Mouse (Mus musculus) embryonic facial prominence, embryonic 15.5 days (tissue): ENCODE results near the gene Cym. TPM values are rescaled to one million over a fixed set of nuclear protein-coding genes. Genes with fewer than 3 reads are reported as not detected.

Source experiments
- ATAC-seq: fragments of 200-750 bp; cut with Nextera tagmentation; 2 replicates; pipeline ENCODE4 v1.8.0; 2017; ENCODE audit warnings: low read depth, moderate TSS enrichment; ENCODE audit not compliant: insufficient number of reproducible peaks, low FRiP score, low TSS enrichment
- H3K27ac ChIP-seq: fragments of 300-500 bp; sonication (generic); replicated peaks from 2 replicates; pipeline ENCODE4 v1.5.1; 2015; ENCODE audit warnings: mild to moderate bottlenecking, inconsistent platforms
- H3K27me3 ChIP-seq: fragments of 300-500 bp; sonication (generic); 2 replicates; pipeline ENCODE4 v1.6.1; 2015; ENCODE audit warnings: inconsistent platforms
- H3K36me3 ChIP-seq: fragments of 300-500 bp; sonication (generic); 2 replicates; pipeline ENCODE4 v1.6.1; 2015; ENCODE audit warnings: mild to moderate bottlenecking, inconsistent platforms
- H3K4me1 ChIP-seq: fragments of 300-500 bp; sonication (generic); 2 replicates; pipeline ENCODE4 v1.6.1; 2015; ENCODE audit warnings: inconsistent platforms
- H3K4me2 ChIP-seq: fragments of 300-500 bp; sonication (generic); replicated peaks from 2 replicates; pipeline ENCODE4 v1.6.1; 2015; ENCODE audit warnings: mild to moderate bottlenecking, inconsistent platforms
- H3K4me3 ChIP-seq: fragments of 300-500 bp; sonication (generic); replicated peaks from 2 replicates; pipeline ENCODE4 v1.5.1; 2015; ENCODE audit warnings: mild to moderate bottlenecking, inconsistent platforms
- H3K9ac ChIP-seq: fragments of 300-500 bp; sonication (generic); 2 replicates; pipeline ENCODE4 v1.6.1; 2015; ENCODE audit warnings: inconsistent platforms
- H3K9me3 ChIP-seq: fragments of 300-500 bp; sonication (generic); replicated peaks from 2 replicates; pipeline ENCODE4 v1.6.1; 2016; ENCODE audit warnings: inconsistent platforms
- WGBS: fragments of 180-500 bp; shearing (Covaris S2); methylation state at CpG from one replicate; pipeline ENCODE4 v1.1.7; 2015; 5-methylcytosine and 5-hydroxymethylcytosine counted together
- polyA plus RNA-seq: library from polyadenylated mRNA; unstranded; fragments of >200 nt; fragmentation: Nextera tagmentation; extraction: Ambion mirVana; gene quantifications from 2 replicates; pipeline ENCODE4 v1.2.1, GENCODE M21; 2015

Cym gene
- polyA plus RNA-seq, 1 experiment from 2014 or later: 0.21 TPM

DNA sequence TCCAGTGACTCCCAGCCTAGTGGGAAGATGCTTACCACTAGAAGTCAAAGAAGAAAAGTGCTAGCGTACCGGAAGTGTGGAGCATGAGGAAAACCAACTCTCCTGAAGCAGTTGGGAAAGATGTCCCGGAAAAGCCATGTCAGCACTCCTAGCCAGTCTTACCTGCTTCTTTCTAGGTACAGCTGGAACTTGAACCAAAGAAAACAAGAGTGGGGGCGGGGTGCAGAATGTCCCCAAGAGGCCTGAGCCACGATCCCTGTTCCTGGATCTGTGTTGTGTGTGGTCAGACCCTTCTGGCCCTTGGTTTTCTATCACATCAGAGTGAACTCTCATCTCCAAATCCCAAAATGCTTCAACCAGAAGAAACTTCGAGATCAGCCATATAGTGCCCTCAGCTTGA lies 25.3 kb upstream of the Cym start:
- Histone ChIP-seq H3K9ac (no peak overlapping the region), H3K27ac (no peak overlapping the region), H3K9me3 (no peaks in the 10 kb centered on the region), H3K4me1 (peaks cover 3% of the 10 kb centered on the region; the same call in 1 of the 2 replicates), H3K27me3 (no peaks in the 10 kb centered on the region), H3K36me3 (no peaks in the 10 kb centered on the region), H3K4me2 (no peak overlapping the region), H3K4me3 (no peak overlapping the region)
- ATAC-seq: no peak
- 70% methylated on average over 6 of the region's 6 CpGs for WGBS

- H3K36me3 ChIP-seq: no peaks in the 10 kb centered on the region
- 40% methylated on average over 14 of the region's 14 CpGs for WGBS
- ATAC-seq: no peak
- H3K4me2 ChIP-seq: no peak overlapping the region
- no peak overlapping the region for H3K9ac ChIP-seq
- H3K9me3 ChIP-seq: no peaks in the 10 kb centered on the region
- no peak overlapping the region for H3K4me3 ChIP-seq
- no peaks in the 10 kb centered on the region for H3K27me3 ChIP-seq
- H3K27ac ChIP-seq: no peak overlapping the region
- H3K4me1 ChIP-seq: no peaks in the 10 kb centered on the region
These were observed 20.0 kb upstream of the Cym start for GRCm38 (mm10) chr3:107241389-107242094.

DNA sequence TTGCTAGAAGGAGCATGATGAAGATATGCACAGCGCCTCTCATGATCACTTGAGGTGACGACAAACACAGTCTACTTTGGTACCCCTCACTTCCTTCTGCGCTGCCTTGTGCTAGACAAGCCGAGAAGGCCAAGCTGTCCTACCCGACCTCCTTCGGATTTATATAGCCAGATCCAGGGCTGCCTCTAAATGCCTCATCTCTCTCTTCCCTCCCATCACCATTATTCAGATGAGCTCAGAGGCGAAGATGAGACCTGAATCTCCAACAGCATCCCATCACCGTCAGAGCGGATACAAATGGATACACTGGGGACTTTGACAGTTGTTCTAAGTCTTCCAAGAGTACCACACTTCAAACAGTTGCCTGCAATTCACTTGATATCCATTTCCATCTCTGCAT lies 18.1 kb upstream of the Cym start, which contains the start of gene Prok1:
Gene Prok1, minus strand, starts transcription at position 101 of the 400 bp plus-strand sequence.
- Histone ChIP-seq H3K4me3 (no peak within 1 kb of the TSS), H3K9me3 (no peaks in the 10 kb centered on the region), H3K36me3 (no peaks in the 10 kb centered on the region), H3K27me3 (no peaks in the 10 kb centered on the region), H3K9ac (no peak within 1 kb of the TSS), H3K27ac (no peak within 1 kb of the TSS), H3K4me1 (no peaks in the 10 kb centered on the region), H3K4me2 (no peak within 1 kb of the TSS)
- ATAC-seq: no peak
- 90% methylated on average over 9 of the region's 9 CpGs for WGBS

GRCm38 (mm10) chr3:107238471-107238980 lies 17.0 kb upstream of the Cym start:
- no peaks in the 10 kb centered on the region for H3K27me3 ChIP-seq
- H3K4me1 ChIP-seq: no peaks in the 10 kb centered on the region
- WGBS: 84% methylated on average over 8 of the region's 8 CpGs
- H3K4me2 ChIP-seq: no peak overlapping the region
- no peak overlapping the region for H3K27ac ChIP-seq
- H3K9ac ChIP-seq: no peak overlapping the region
- no peaks in the 10 kb centered on the region for H3K36me3 ChIP-seq
- H3K9me3 ChIP-seq: no peaks in the 10 kb centered on the region
- H3K4me3 ChIP-seq: no peak overlapping the region
- ATAC-seq: no peak

- Histone ChIP-seq H3K36me3 (no peaks in the 10 kb centered on the region), H3K9ac (no peak overlapping the region), H3K4me3 (no peak overlapping the region), H3K4me2 (no peak overlapping the region), H3K4me1 (0 out of 2 replicates have a peak, but pooled peaks cover 3% of the 10 kb centered on the region), H3K9me3 (no peaks in the 10 kb centered on the region), H3K27me3 (no peaks in the 10 kb centered on the region), H3K27ac (no peak overlapping the region)
- no peak for ATAC-seq
- WGBS: 33% methylated on average over 2 of the region's 2 CpGs
These were observed 16.5 kb upstream of the Cym start for GRCm38 (mm10) chr3:107238051-107238450.

DNA sequence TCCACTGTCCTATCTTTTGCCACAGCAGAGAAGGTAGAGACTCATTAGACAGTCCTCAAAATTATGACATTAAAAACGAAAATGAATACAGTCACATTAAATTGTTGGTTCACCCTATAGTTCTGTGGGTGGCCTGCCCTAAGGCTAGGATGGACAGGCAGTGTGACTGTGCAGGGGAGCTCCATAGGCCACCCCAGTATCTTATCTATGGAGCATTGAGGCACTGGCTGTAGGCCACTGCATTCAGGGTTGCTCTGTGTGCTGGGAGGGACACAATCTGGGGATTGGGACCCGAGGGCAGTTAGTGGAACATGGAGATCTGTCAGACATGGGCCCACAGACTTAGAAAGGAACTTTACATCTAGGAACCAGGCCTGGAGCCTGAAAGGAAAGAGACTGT lies 12.4 kb upstream of the Cym start:
- 29% methylated on average over 2 of the region's 2 CpGs for WGBS
- Histone ChIP-seq H3K4me2 (no peak overlapping the region), H3K36me3 (no peaks in the 10 kb centered on the region), H3K9ac (no peak overlapping the region), H3K4me1 (peaks cover 14% of the 10 kb centered on the region; the same call in 1 of the 2 replicates), H3K4me3 (no peak overlapping the region), H3K27me3 (no peaks in the 10 kb centered on the region), H3K9me3 (no peaks in the 10 kb centered on the region), H3K27ac (no peak overlapping the region)
- no peak for ATAC-seq

DNA sequence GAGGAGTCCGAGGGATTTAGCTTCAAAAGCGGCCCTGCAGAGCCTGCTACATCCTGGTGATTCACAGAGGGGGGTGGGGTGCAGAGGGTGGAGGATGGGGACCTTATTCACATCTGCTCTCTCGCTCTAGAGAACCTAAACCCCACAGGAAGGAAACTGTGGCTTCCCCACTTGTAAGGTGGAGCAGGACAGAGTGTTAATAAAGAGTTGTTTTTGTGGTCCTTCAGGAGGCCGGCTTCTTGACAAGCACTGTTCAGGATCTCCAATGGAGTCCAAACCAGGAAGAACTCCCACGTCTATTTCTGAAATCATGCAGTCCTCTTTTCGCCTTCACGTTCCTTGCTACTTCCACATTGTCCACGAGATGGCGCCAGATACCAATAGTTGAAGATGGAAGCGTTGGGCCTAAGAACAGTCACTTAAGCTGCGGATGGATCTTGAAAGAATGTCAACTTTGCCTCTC lies 11.8 kb upstream of the Cym start:
- H3K36me3 ChIP-seq: no peaks in the 10 kb centered on the region
- peaks cover 14% of the 10 kb centered on the region; the same call in 1 of the 2 replicates for H3K4me1 ChIP-seq
- peak overlapping the region; percentile 24; the same call in 1 of the 2 replicates for H3K4me2 ChIP-seq
- H3K27ac ChIP-seq: no peak overlapping the region
- 7% methylated on average over 11 of the region's 11 CpGs for WGBS
- H3K9ac ChIP-seq: no peak overlapping the region
- H3K27me3 ChIP-seq: no peaks in the 10 kb centered on the region
- no peak overlapping the region for H3K4me3 ChIP-seq
- no peak for ATAC-seq
- H3K9me3 ChIP-seq: no peaks in the 10 kb centered on the region

DNA sequence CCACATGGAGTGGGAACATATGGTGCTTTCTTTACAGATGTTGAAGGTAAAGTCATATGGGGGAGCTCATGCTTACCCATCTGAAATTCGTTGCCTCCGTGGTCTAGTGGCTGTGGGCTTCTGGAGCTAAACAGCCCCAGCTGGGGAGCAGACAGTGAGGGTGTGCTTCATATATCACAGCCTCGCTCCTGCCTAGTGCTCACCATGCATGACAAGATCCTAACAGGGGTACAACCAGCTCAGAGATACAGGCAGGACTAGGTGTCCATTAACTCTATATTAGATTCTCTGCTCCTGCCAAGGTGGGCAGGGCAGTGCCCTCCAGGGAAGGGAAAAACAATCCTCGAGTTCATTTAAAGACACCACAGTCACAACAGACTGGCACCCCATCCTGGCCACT lies 9.7 kb upstream of the Cym start:
- no peaks in the 10 kb centered on the region for H3K27me3 ChIP-seq
- WGBS: 22% methylated on average over 4 of the region's 4 CpGs
- H3K9ac ChIP-seq: no peak overlapping the region

DNA sequence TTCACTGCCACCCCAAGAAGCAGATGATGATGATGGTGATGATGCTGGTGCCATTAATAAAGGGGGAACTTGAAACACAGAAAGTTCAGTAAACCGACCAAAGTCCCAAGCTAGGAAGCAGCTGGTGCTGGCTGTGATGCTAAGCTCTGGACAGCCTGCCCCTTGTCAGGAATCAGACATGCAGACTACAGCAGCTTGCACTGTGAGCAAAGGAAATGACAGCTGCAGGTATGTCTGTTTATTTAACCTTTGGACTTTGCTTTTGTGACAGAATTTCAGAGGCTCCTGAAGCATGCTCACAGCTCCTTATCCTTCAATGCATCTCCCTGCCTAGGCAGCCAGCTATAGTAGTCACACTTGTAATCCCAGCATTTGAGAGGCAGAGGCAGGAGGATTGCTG lies 9.0 kb upstream of the Cym start, which contains the start of gene A630076J17Rik:
Gene A630076J17Rik, plus strand, starts transcription at position 88 of the 400 bp plus-strand sequence.
- no peak within 1 kb of the TSS for H3K27ac ChIP-seq
- no peak within 1 kb of the TSS for H3K4me2 ChIP-seq
- WGBS: 40% methylated on average over 1 of the region's 1 CpGs
- no peaks in the 10 kb centered on the region for H3K27me3 ChIP-seq
- no peaks in the 10 kb centered on the region for H3K9me3 ChIP-seq
- no peak for ATAC-seq
- H3K4me1 ChIP-seq: peaks cover 14% of the 10 kb centered on the region; the same call in 1 of the 2 replicates
- no peaks in the 10 kb centered on the region for H3K36me3 ChIP-seq
- H3K4me3 ChIP-seq: no peak within 1 kb of the TSS
- no peak within 1 kb of the TSS for H3K9ac ChIP-seq

More for the DNA sequence above, 9.7 kb upstream of the Cym start:
- Histone ChIP-seq H3K4me3 (no peak overlapping the region), H3K4me2 (no peak overlapping the region), H3K9me3 (no peaks in the 10 kb centered on the region), H3K27ac (no peak overlapping the region), H3K4me1 (peaks cover 14% of the 10 kb centered on the region; the same call in 1 of the 2 replicates), H3K36me3 (no peaks in the 10 kb centered on the region)
- ATAC-seq: no peak

- no peak overlapping the region for H3K9ac ChIP-seq
- no peak for ATAC-seq
- no peak overlapping the region for H3K27ac ChIP-seq
These were observed 8.3 kb upstream of the Cym start for GRCm38 (mm10) chr3:107229822-107230221.

DNA sequence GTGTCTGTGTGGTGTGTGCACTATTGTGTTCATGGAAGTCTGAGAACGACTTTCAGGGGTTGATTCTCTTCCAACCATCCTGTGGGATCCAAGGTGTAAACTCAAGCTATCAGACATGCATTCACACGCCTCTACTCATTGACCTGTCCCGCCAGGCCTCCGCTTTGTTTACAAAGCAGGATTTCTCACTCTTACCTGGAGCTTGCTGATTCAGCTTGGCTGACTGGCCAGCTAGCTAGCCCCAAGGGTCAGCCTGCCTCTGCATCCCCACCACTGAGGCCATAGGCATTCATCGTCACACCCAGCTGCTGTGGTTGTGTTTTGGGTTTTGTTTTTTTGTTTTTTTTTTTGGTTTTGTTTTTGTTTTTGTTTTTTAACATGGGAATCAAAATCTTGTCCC lies 7.7 kb upstream of the Cym start:
- Histone ChIP-seq H3K27ac (no peak overlapping the region), H3K4me3 (no peak overlapping the region), H3K9ac (no peak overlapping the region), H3K9me3 (no peaks in the 10 kb centered on the region), H3K27me3 (no peaks in the 10 kb centered on the region), H3K36me3 (no peaks in the 10 kb centered on the region), H3K4me1 (peaks cover 14% of the 10 kb centered on the region; the same call in 1 of the 2 replicates), H3K4me2 (no peak overlapping the region)
- no peak for ATAC-seq
- whole genome bisulfite sequencing: 74% methylated on average over 5 of the region's 5 CpGs

More at GRCm38 (mm10) chr3:107229822-107230221, 8.3 kb upstream of the Cym start:
- no peak overlapping the region for H3K4me2 ChIP-seq
- no peaks in the 10 kb centered on the region for H3K9me3 ChIP-seq
- H3K4me1 ChIP-seq: peaks cover 14% of the 10 kb centered on the region; the same call in 1 of the 2 replicates
- H3K27me3 ChIP-seq: no peaks in the 10 kb centered on the region
- no peak overlapping the region for H3K4me3 ChIP-seq
- H3K36me3 ChIP-seq: no peaks in the 10 kb centered on the region
- WGBS: 54% methylated on average over 5 of the region's 5 CpGs
